Mouse (Mus musculus): Measurements from ENCODE around the gene Cdkn2a. TPM values are rescaled to one million over a fixed set of nuclear protein-coding genes. Genes with fewer than 3 reads are reported as not detected.

Gene Cdkn2a
- polyA plus RNA-seq, 1 experiment, result 5.1 TPM

GRCm38 (mm10) chr4:89272101-89272718 lies 22.2 kb downstream of the Cdkn2a start:
- H3K4me1 ChIP-seq (ENCODE audit: control insufficient read depth, insufficient read depth, low read length), result 0 out of 2 replicates have a peak, but pooled peaks cover 2% of the 10 kb centered on the region
- TF ChIP-seq POLR2A (IDR thresholded peaks at IDR 0.05; ENCODE audit: borderline replicate concordance, extremely low read depth, low read depth, low read length) (no peak), CTCF (IDR thresholded peaks at IDR 0.05; ENCODE audit: insufficient read depth, low read length) (no peak)
- no peak for DNase-seq
- H3K4me3 ChIP-seq (replicated peaks; ENCODE audit: extremely low read depth, low read depth, low read length), result no peak overlapping the region
- WGBS, result 9% methylated on average over 18 of the region's 18 CpGs

- Histone ChIP-seq H3K4me3 (replicated peaks; ENCODE audit: extremely low read depth, low read depth, low read length) (no peak overlapping the region), H3K4me1 (ENCODE audit: control insufficient read depth, insufficient read depth, low read length) (no peaks in the 10 kb centered on the region)
- 59% methylated on average over 1 of the region's 1 CpGs for WGBS
- no peak for DNase-seq
- TF ChIP-seq CTCF (IDR thresholded peaks at IDR 0.05; ENCODE audit: insufficient read depth, low read length), result no peak
- no peak for TF ChIP-seq POLR2A (IDR thresholded peaks at IDR 0.05; ENCODE audit: borderline replicate concordance, extremely low read depth, low read depth, low read length)
These were observed 36.7 kb downstream of the Cdkn2a start for GRCm38 (mm10) chr4:89257768-89258167.

- TF ChIP-seq CTCF (IDR thresholded peaks at IDR 0.05; ENCODE audit: insufficient read depth, low read length) (no peak), POLR2A (IDR thresholded peaks at IDR 0.05; ENCODE audit: borderline replicate concordance, extremely low read depth, low read depth, low read length) (no peak)
- WGBS, result 87% methylated on average over 8 of the region's 8 CpGs
- H3K4me3 ChIP-seq (replicated peaks; ENCODE audit: extremely low read depth, low read depth, low read length), result no peak overlapping the region
- DNase-seq, result no peak
- no peaks in the 10 kb centered on the region for H3K4me1 ChIP-seq (ENCODE audit: control insufficient read depth, insufficient read depth, low read length)
These were observed 60.0 kb downstream of the Cdkn2a start for GRCm38 (mm10) chr4:89234446-89234845.

Other genes starting within 250 kb of the Cdkn2a start
- 3.1 and 4.2 TPM in 2 replicates for gene Mtap, start 157.5 kb downstream of the Cdkn2a start, polyA plus RNA-seq (2012; rRNA removed)
- gene Cdkn2b, start 16.4 kb upstream of the Cdkn2a start, polyA plus RNA-seq (2012; rRNA removed), result 67.3 and 73.6 TPM in 2 replicates